Comparison of ENCODE assay signal across 9 mouse cellular contexts in genomic region chr19:10710088-10710511, GRCm38 (mm10). TPM values are rescaled to one million over a fixed set of nuclear protein-coding genes. Genes with fewer than 3 reads are reported as not detected.
A peak's percentile ranks its signal among the peaks of the same experiment; 100 is the strongest.
DNase-seq lines count a peak whose midpoint lies in the region; ATAC-seq lines count a peak whose summit lies in the region.
"Had no signal": no experiment of that assay in that cellular context is flagged by ENCODE, and none has a peak within 500 bp of the region (broad histone marks: within the 10 kb centered on the region; RNA-seq: fewer than 3 reads in every experiment).

No protein-coding gene starts in this region.

- peak; percentile 67 for ATAC-seq in activated CD4-positive, CD25-positive, alpha-beta regulatory T cell, adult 4 months
- ATAC-seq in hindbrain, embryonic 15.5 days (ENCODE audit: low FRiP score, low read depth), result peak; percentile 24
- ATAC-seq in monocyte, adult 5-6 weeks (replicated peaks; ENCODE audit: insufficient number of reproducible peaks, low FRiP score, low TSS enrichment, poor library complexity, severe bottlenecking), result no peak

- no peaks in the 10 kb centered on the region for H3K9me3 ChIP-seq in hindbrain, embryonic 15.5 days

- H3K27me3 ChIP-seq in hindbrain, embryonic 15.5 days, result no peaks in the 10 kb centered on the region

- 50% methylated on average over 9 of the region's 9 CpGs for WGBS in hindbrain, embryonic 15.5 days

- H3K36me3 ChIP-seq in hindbrain, embryonic 15.5 days, result peaks cover 28% of the 10 kb centered on the region

- H3K27ac ChIP-seq in hindbrain, embryonic 15.5 days (replicated peaks), result peak overlapping the region; percentile 81
- H3K27ac ChIP-seq: macrophage had no signal

- H3K4me3 ChIP-seq in hindbrain, embryonic 15.5 days, result no peak overlapping the region

- peak; percentile 86 to 89 for DNase-seq in cerebellum, postnatal 36 days
- peak; percentile 59 to 68 for DNase-seq in frontal cortex, postnatal 25 days (ENCODE audit: low spot score in 2 of 2)
- DNase-seq in layer of hippocampus, postnatal 25 days (ENCODE audit: extremely low spot score in 1 of 2, low spot score in 1 of 2), result peak; percentile 50 to 75
- DNase-seq in lung, postnatal 36 days, result peak; percentile 67
- DNase-seq in right cerebral cortex, postnatal 25 days, result peak; percentile 65

- H3K9ac ChIP-seq in hindbrain, embryonic 15.5 days, result no peak overlapping the region

- peaks cover 27% of the 10 kb centered on the region for H3K4me1 ChIP-seq in hindbrain, embryonic 15.5 days (replicated peaks)

- H3K4me2 ChIP-seq in hindbrain, embryonic 15.5 days, result no peak overlapping the region

RNA-seq across cellular contexts. Expression of gene Vps37c, which starts 21.6 kb away (rescaled TPM):
- polyA plus RNA-seq in activated CD4-positive, CD25-positive, alpha-beta regulatory T cell, adult 4 months (2017; shearing (Covaris generic)), result 10 to 100 TPM; 11.1 to 13.2 TPM
- 28.8 and 31.8 TPM in 2 replicates for polyA plus RNA-seq in hindbrain, embryonic 15.5 days (2015; fragmentation: Nextera tagmentation; extraction: Ambion mirVana)
- total RNA-seq in layer of hippocampus, postnatal 25 days (2021), result 10 to 100 TPM; 24.8 to 28.0 TPM
- total RNA-seq in monocyte, adult 5-6 weeks (2017), result 7.3 to 22.2 TPM (median 18.7 TPM) in 3 replicates

RNA-seq across cellular contexts. Expression of gene Cd5, which starts 28.7 kb away (rescaled TPM):
- 100 to 1,000 TPM; 406 to 482 TPM for polyA plus RNA-seq in activated CD4-positive, CD25-positive, alpha-beta regulatory T cell, adult 4 months (2017; shearing (Covaris generic))
- 0.25 and 0.28 TPM in 2 replicates for polyA plus RNA-seq in hindbrain, embryonic 15.5 days (2015; fragmentation: Nextera tagmentation; extraction: Ambion mirVana)
- total RNA-seq in layer of hippocampus, postnatal 25 days (2021), result under 1 TPM in 1 of 2 experiments, not detected in 1; 0.16 TPM
- 1.0 to 3.1 TPM in 2 of 3 replicates, not detected in the other for total RNA-seq in monocyte, adult 5-6 weeks (2017)

RNA-seq across cellular contexts. Expression of gene Pga5, which starts 32.2 kb away (rescaled TPM):
- not detected for polyA plus RNA-seq in activated CD4-positive, CD25-positive, alpha-beta regulatory T cell, adult 4 months (2017; shearing (Covaris generic))
- polyA plus RNA-seq in hindbrain, embryonic 15.5 days (2015; fragmentation: Nextera tagmentation; extraction: Ambion mirVana), result not detected in 2 replicates
- total RNA-seq in layer of hippocampus, postnatal 25 days (2021), result not detected
- total RNA-seq in monocyte, adult 5-6 weeks (2017), result not detected in 3 replicates
- polyA plus RNA-seq: macrophage had no signal
